Mouse (Mus musculus) B cell, adult 2 months (primary cell): ENCODE measurements around the gene Ccl22.

ENCODE experiments used
- DNase-seq, 2 experiments: peaks; one replicate each; pipeline ENCODE4 v3.0.0; 2022

Gene Ccl22

GRCm38 (mm10) chr8:94779534-94780294, 34.3 kb downstream of the Ccl22 start:
- no peak for DNase-seq

- no peak for DNase-seq
Measured at GRCm38 (mm10) chr8:94780491-94781154, 35.2 kb downstream of the Ccl22 start.

- DNase-seq: no peak
Measured at GRCm38 (mm10) chr8:94781155-94781837, 35.9 kb downstream of the Ccl22 start.

GRCm38 (mm10) chr8:94781838-94782235, 36.4 kb downstream of the Ccl22 start:
- no peak for DNase-seq

- DNase-seq: peak in 1 of 2 experiments; percentile 30
Measured at GRCm38 (mm10) chr8:94783890-94784289, 38.5 kb downstream of the Ccl22 start.

GRCm38 (mm10) chr8:94785247-94785985, 40.0 kb downstream of the Ccl22 start:
- peak; percentile 53 to 57 for DNase-seq

- no peak for DNase-seq
Measured at GRCm38 (mm10) chr8:94785995-94786595, 40.7 kb downstream of the Ccl22 start.

GRCm38 (mm10) chr8:94787524-94788501, 42.4 kb downstream of the Ccl22 start:
- no peak for DNase-seq

- DNase-seq: no peak
Measured at GRCm38 (mm10) chr8:94789256-94789955, 44.0 kb downstream of the Ccl22 start.

GRCm38 (mm10) chr8:94794368-94794767, 49.0 kb downstream of the Ccl22 start:
- DNase-seq: no peak

- no peak for DNase-seq
Measured at GRCm38 (mm10) chr8:94794782-94795181, 49.4 kb downstream of the Ccl22 start.

GRCm38 (mm10) chr8:94800278-94800968, 55.0 kb downstream of the Ccl22 start:
- peak in 1 of 2 experiments; percentile 28 for DNase-seq
